Mouse (Mus musculus): ENCODE measurements around the gene Cptp.

DNA sequence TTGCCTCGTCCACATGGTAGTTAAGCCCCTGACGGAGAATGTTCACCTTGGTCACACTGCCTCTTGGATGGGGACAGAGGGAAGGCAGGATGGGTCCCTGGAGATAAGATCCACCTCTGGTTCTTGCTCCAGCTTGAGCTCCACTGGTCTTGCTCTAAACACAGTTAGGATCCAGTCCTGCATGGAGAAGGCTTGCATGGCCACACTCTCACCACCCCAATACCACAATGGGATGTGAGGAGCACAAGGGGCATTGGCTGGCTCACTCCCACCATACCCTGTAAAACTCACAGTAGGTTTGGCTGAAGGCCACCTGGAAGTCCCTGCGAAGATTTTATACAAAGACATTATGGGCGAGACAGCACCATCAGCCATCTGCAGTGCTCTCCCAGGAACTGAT lies 39.5 kb upstream of the Cptp start:
- TF ChIP-seq CTCF (IDR thresholded peaks at IDR 0.05; ENCODE audit: control insufficient read depth, insufficient read depth, low read length) (no peak), POLR2A (IDR thresholded peaks at IDR 0.05; ENCODE audit: borderline replicate concordance, control insufficient read depth, low read depth, low read length) (no peak)

Measured in bone marrow, adult 2 months (tissue).